Mouse (Mus musculus): ENCODE measurements around the gene Dnal1. TPM values are rescaled to one million over a fixed set of nuclear protein-coding genes. Genes with fewer than 3 reads are reported as not detected.

Gene Dnal1
- polyA plus RNA-seq, 1 experiment from 2014 or later = 7.5 TPM

DNA sequence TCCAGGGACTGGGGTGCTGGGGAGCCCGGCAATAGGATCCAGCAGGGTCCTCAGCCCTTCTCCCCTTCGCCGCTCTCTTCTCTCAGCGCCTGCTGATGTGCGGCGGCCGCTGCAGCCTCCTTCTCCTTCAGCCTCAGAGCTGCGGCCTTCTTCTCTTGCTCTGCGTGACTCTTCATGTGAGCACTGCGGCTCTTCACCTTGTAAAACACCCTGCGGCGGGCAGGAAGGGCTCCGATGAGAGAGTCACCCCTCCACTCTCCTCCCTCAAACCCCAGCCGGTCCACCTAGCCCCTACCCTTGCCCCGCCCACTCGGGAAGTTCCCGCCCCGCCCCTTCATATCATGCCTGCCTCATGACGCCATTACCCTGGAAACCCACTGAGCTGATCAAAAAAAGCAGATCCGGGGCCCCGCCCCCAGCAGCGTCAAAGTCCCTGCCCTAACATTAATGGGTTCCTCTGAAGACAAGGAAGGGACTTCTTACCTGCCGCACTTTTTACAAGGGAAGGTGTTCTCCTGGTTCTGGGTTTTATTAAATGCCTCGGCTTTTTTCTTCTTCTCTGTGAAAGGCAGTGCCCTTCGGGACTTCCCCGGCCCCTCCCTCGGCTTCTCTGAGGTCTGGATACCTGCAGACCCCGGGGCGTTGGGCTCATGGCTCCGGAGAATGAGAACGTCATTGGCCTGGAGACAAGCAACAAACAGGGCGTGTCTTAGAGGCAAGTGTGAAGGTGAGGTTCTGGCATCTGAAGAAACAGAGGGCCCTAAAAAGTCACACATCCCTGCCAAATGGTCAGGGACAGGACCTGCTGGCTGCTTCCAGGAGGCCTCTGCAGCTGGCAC, 38.4 kb downstream of the Dnal1 start:
- Histone ChIP-seq H3K4me2 (replicated peaks) (no peak overlapping the region), H3K27me3 (no peaks in the 10 kb centered on the region), H3K9ac (no peak overlapping the region), H3K4me3 (no peak overlapping the region), H3K4me1 (peaks cover 8% of the 10 kb centered on the region; the same call in 1 of the 2 replicates), H3K27ac (no peak overlapping the region), H3K36me3 (peaks cover 55% of the 10 kb centered on the region), H3K9me3 (no peaks in the 10 kb centered on the region)
- WGBS = 79% methylated on average over 32 of the region's 32 CpGs
- ATAC-seq (ENCODE audit: insufficient number of reproducible peaks, insufficient read depth, low FRiP score, low TSS enrichment) = no peak

- Histone ChIP-seq H3K4me3 (no peak overlapping the region), H3K27me3 (no peaks in the 10 kb centered on the region), H3K4me1 (peaks cover 2% of the 10 kb centered on the region; the same call in 1 of the 2 replicates), H3K9ac (no peak overlapping the region), H3K9me3 (no peaks in the 10 kb centered on the region), H3K4me2 (replicated peaks) (no peak overlapping the region), H3K36me3 (peaks cover 63% of the 10 kb centered on the region), H3K27ac (no peak overlapping the region)
- WGBS = 78% methylated on average over 6 of the region's 6 CpGs
- no peak for ATAC-seq (ENCODE audit: insufficient number of reproducible peaks, insufficient read depth, low FRiP score, low TSS enrichment)
Measured at GRCm38 (mm10) chr12:84153414-84153813, 39.2 kb downstream of the Dnal1 start.

GRCm38 (mm10) chr12:84154786-84155522, 40.8 kb downstream of the Dnal1 start:
- Histone ChIP-seq H3K4me2 (replicated peaks) (no peak overlapping the region), H3K9me3 (no peaks in the 10 kb centered on the region), H3K36me3 (peaks cover 78% of the 10 kb centered on the region), H3K4me1 (no peaks in the 10 kb centered on the region), H3K27ac (no peak overlapping the region), H3K9ac (no peak overlapping the region), H3K27me3 (no peaks in the 10 kb centered on the region), H3K4me3 (no peak overlapping the region)
- WGBS = 86% methylated on average over 11 of the region's 11 CpGs
- ATAC-seq (ENCODE audit: insufficient number of reproducible peaks, insufficient read depth, low FRiP score, low TSS enrichment) = no peak

- Histone ChIP-seq H3K27ac (no peak overlapping the region), H3K9me3 (no peaks in the 10 kb centered on the region), H3K4me1 (no peaks in the 10 kb centered on the region), H3K4me3 (no peak overlapping the region), H3K27me3 (no peaks in the 10 kb centered on the region), H3K9ac (no peak overlapping the region), H3K36me3 (peaks cover 83% of the 10 kb centered on the region), H3K4me2 (replicated peaks) (no peak overlapping the region)
- ATAC-seq (ENCODE audit: insufficient number of reproducible peaks, insufficient read depth, low FRiP score, low TSS enrichment) = no peak
- 82% methylated on average over 2 of the region's 2 CpGs for WGBS
Measured at GRCm38 (mm10) chr12:84155523-84155871, 41.3 kb downstream of the Dnal1 start.

DNA sequence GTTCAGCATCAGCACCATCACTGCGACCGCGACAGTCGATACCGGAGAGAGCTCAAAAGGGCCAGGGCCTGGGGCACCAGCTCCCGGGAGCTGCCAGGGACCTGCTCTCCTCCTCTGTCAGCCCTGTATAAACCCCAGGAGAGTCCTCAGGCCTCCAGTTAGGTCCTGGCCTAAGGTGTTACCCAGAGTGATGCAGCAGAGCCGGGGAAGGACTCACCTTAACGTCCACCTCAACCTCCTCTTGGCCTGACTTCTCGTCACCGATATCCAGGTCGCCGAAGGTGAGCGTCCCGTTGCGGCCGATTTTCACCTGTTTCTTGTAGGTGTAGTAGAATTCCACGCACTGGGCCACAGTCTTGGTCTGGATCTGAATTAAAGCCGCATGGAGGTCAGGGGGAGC, 42.0 kb downstream of the Dnal1 start:
- 91% methylated on average over 18 of the region's 18 CpGs for WGBS
- Histone ChIP-seq H3K4me2 (replicated peaks) (no peak overlapping the region), H3K36me3 (peaks cover 84% of the 10 kb centered on the region), H3K4me1 (no peaks in the 10 kb centered on the region), H3K9me3 (no peaks in the 10 kb centered on the region), H3K27me3 (no peaks in the 10 kb centered on the region), H3K27ac (no peak overlapping the region), H3K4me3 (no peak overlapping the region), H3K9ac (no peak overlapping the region)
- ATAC-seq (ENCODE audit: insufficient number of reproducible peaks, insufficient read depth, low FRiP score, low TSS enrichment) = no peak

GRCm38 (mm10) chr12:84158156-84158555, 44.0 kb downstream of the Dnal1 start:
- H3K4me3 ChIP-seq = no peak overlapping the region
- peaks cover 76% of the 10 kb centered on the region for H3K36me3 ChIP-seq
- H3K9ac ChIP-seq = no peak overlapping the region
- 92% methylated on average over 14 of the region's 14 CpGs for WGBS
- H3K9me3 ChIP-seq = no peaks in the 10 kb centered on the region
- H3K27ac ChIP-seq = no peak overlapping the region
- H3K4me1 ChIP-seq = no peaks in the 10 kb centered on the region
- H3K4me2 ChIP-seq (replicated peaks) = no peak overlapping the region
- no peaks in the 10 kb centered on the region for H3K27me3 ChIP-seq
- ATAC-seq (ENCODE audit: insufficient number of reproducible peaks, insufficient read depth, low FRiP score, low TSS enrichment) = no peak

GRCm38 (mm10) chr12:84160491-84160890, 46.3 kb downstream of the Dnal1 start:
- Histone ChIP-seq H3K27ac (no peak overlapping the region), H3K4me3 (no peak overlapping the region), H3K4me1 (peaks cover 5% of the 10 kb centered on the region), H3K4me2 (replicated peaks) (no peak overlapping the region), H3K27me3 (no peaks in the 10 kb centered on the region), H3K9ac (no peak overlapping the region), H3K36me3 (peaks cover 64% of the 10 kb centered on the region), H3K9me3 (no peaks in the 10 kb centered on the region)
- no peak for ATAC-seq (ENCODE audit: insufficient number of reproducible peaks, insufficient read depth, low FRiP score, low TSS enrichment)
- WGBS = 95% methylated on average over 8 of the region's 8 CpGs

DNA sequence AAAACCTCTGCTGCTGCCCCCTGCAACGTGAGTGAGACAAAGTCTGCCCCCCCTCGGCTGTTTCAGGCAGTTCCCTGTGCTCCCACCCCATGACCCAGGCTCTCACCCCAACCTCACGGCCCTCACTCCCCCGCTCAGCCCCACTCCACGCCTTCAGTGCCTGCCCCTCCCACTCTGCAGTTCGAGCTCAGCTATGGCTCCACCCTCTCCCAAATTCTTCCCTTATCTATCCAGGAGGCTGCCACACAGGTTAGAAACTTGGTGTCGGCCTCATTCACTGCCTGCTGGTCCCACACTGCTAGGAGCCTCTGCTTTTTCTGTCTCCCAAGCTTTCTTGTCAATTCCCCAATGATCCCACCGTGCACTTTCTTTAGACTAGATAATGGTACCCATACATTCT, 47.0 kb downstream of the Dnal1 start:
- Histone ChIP-seq H3K4me2 (replicated peaks) (no peak overlapping the region), H3K9me3 (no peaks in the 10 kb centered on the region), H3K36me3 (peaks cover 59% of the 10 kb centered on the region), H3K4me3 (no peak overlapping the region), H3K27me3 (no peaks in the 10 kb centered on the region), H3K27ac (no peak overlapping the region), H3K4me1 (peaks cover 11% of the 10 kb centered on the region), H3K9ac (no peak overlapping the region)
- ATAC-seq (ENCODE audit: insufficient number of reproducible peaks, insufficient read depth, low FRiP score, low TSS enrichment) = no peak
- WGBS = 80% methylated on average over 8 of the region's 8 CpGs

DNA sequence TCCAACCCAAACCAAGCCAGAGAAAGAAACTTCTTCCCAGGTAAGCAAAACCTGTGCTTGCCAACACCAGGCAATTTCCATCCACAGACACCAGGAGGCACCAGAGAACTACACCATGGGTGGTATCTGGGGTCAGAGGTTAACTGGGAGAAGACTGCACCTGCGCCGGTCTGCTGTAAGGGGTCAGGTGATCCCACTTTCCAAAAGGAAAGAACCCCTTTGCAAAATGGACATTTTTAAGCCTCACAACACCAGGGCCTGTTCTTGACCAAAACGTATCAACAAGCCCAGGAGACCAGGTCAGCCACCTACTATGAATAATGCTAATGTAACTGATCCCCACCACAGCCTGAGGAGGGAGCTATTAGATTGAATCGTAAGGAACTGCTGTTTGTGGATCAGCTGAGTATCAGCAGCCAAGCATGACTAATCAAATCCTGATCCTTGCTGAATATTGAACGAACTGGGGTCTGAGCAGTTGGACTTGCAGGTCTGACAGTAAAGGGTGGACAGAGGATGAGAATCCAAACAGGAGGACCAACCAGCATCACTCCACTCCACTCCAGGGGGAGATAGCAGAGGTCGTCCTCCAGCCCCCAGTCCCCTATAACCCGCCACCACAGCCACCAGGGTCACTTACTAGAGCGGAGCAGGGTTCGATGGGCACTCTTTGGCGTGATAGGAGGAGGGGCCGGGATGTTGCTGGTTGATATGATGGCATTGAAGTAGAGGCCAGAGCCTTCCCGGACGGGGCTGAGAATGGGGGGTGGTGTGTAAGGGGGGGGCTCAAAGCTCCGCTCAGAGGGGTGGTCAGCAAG, 47.7 kb downstream of the Dnal1 start:
- Histone ChIP-seq H3K4me2 (replicated peaks) (no peak overlapping the region), H3K27me3 (no peaks in the 10 kb centered on the region), H3K9me3 (no peaks in the 10 kb centered on the region), H3K27ac (no peak overlapping the region), H3K9ac (no peak overlapping the region), H3K36me3 (peaks cover 52% of the 10 kb centered on the region), H3K4me3 (no peak overlapping the region), H3K4me1 (peaks cover 16% of the 10 kb centered on the region)
- no peak for ATAC-seq (ENCODE audit: insufficient number of reproducible peaks, insufficient read depth, low FRiP score, low TSS enrichment)
- WGBS = 72% methylated on average over 14 of the region's 14 CpGs

GRCm38 (mm10) chr12:84163133-84163532, 49.0 kb downstream of the Dnal1 start:
- Histone ChIP-seq H3K4me1 (peaks cover 16% of the 10 kb centered on the region), H3K27ac (no peak overlapping the region), H3K27me3 (no peaks in the 10 kb centered on the region), H3K9me3 (no peaks in the 10 kb centered on the region), H3K4me3 (no peak overlapping the region), H3K9ac (no peak overlapping the region), H3K36me3 (peaks cover 47% of the 10 kb centered on the region), H3K4me2 (replicated peaks) (no peak overlapping the region)
- whole genome bisulfite sequencing = 88% methylated on average over 9 of the region's 9 CpGs
- no peak for ATAC-seq (ENCODE audit: insufficient number of reproducible peaks, insufficient read depth, low FRiP score, low TSS enrichment)

DNA sequence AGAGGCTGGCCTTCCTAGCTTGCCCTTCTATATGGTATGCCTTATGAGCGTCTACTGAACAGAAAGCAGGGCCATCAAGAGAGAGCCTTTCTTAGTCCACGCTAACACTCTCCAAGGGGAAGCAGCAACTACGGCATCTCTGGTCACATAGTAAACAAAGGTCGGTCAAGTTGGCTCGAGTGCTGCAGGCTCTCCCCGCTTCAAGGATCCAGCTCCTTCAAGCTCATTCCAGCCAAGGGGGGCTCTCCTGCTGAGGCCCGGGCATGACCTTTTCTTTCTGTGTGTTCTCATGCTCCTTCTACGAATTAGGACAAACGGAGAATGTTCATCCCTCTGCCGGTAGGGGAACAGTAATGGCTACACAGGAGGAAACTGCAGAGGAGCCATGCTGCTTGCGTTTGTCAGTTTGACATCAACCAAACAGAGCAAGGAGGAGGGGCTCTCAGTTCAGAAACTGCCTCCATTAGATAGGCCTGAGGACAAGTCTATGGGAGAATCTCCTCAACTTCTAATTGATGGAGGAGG, 49.5 kb downstream of the Dnal1 start:
- Histone ChIP-seq H3K9me3 (no peaks in the 10 kb centered on the region), H3K9ac (no peak overlapping the region), H3K27me3 (no peaks in the 10 kb centered on the region), H3K27ac (no peak overlapping the region), H3K4me2 (replicated peaks) (no peak overlapping the region), H3K4me1 (peaks cover 16% of the 10 kb centered on the region), H3K36me3 (peaks cover 42% of the 10 kb centered on the region), H3K4me3 (no peak overlapping the region)
- ATAC-seq (ENCODE audit: insufficient number of reproducible peaks, insufficient read depth, low FRiP score, low TSS enrichment) = no peak
- WGBS = 85% methylated on average over 11 of the region's 11 CpGs

All from embryonic facial prominence, embryonic 12.5 days (tissue).